8 mouse cellular contexts compared by ENCODE assay signal in genomic region chr5:49090122-49090680, GRCm38 (mm10).
A peak's percentile ranks its signal among the peaks of the same experiment; 100 is the strongest.
DNase-seq lines count a peak whose midpoint lies in the region; ATAC-seq lines count a peak whose summit lies in the region.

No protein-coding gene starts in this region.

- H3K36me3 ChIP-seq in midbrain, embryonic 15.5 days (replicated peaks): no peaks in the 10 kb centered on the region

- peak; percentile 16 to 56 for DNase-seq in spleen, postnatal 10 days (ENCODE audit: low spot score in 2 of 2)
- DNase-seq in spleen, adult 12 weeks (ENCODE audit: low spot score): no peak
- DNase-seq in embryo, embryonic 10 days (ENCODE audit: low spot score): peak; percentile 89
- DNase-seq in gastrocnemius, postnatal 25 days: peak; percentile 5
- peak; percentile 82 for DNase-seq in kidney, adult 18-20 months
- peak; percentile 86 to 88 for DNase-seq in left cerebral cortex, postnatal 36 days (ENCODE audit: low spot score in 2 of 2)
- DNase-seq in telencephalon, adult 2 months (ENCODE audit: low read depth, low spot score): peak; percentile 81

- intact Hi-C loops in left cerebral cortex, postnatal 36 days (cut with DNase I): loop anchor here (2.0 to 5.0 kb wide), 2 partner anchors 192 to 261 kb away; no protein-coding TSS in a partner anchor

- no peak overlapping the region for H3K27ac ChIP-seq in midbrain, embryonic 15.5 days

- no peaks in the 10 kb centered on the region for H3K9me3 ChIP-seq in midbrain, embryonic 15.5 days

- 9% methylated on average over 6 of the region's 6 CpGs for WGBS in midbrain, embryonic 15.5 days

- peak overlapping the region; percentile 39; the same call in 1 of the 2 replicates for H3K4me2 ChIP-seq in midbrain, embryonic 15.5 days

- no peaks in the 10 kb centered on the region for H3K27me3 ChIP-seq in midbrain, embryonic 15.5 days (replicated peaks)

- no peaks in the 10 kb centered on the region for H3K4me1 ChIP-seq in midbrain, embryonic 15.5 days

- H3K9ac ChIP-seq in midbrain, embryonic 15.5 days: no peak overlapping the region

- peak; percentile 88 for ATAC-seq in midbrain, embryonic 15.5 days (replicated peaks)

- H3K4me3 ChIP-seq in midbrain, embryonic 15.5 days: no peak overlapping the region
